Mouse (Mus musculus): ENCODE data around the gene Tcf7l2. TPM values are rescaled to one million over a fixed set of nuclear protein-coding genes. Genes with fewer than 3 reads are reported as not detected.
A peak's percentile ranks its signal among the peaks of the same experiment; 100 is the strongest.

Gene Tcf7l2
- polyA plus RNA-seq, 1 experiment from 2014 or later = 57.1 TPM

DNA sequence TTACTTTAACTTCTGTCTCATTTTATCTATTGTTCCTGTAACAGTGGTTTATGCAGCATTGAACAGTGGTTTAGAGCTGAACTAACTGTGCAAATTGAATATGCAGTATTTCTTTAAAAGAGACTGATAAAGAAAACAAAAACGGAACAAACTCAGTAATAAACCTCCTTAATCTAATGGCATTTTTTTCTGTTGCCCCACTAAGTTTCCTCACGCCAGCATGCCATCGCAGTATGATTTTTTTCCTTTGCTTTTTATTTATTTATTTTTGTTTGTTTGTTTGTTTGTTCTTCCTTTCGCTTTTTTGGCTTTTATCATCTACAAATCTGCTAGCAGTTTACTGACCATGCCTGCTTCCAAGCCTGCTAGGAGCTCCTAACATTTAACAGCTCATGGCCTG is 183.2 kb downstream of the Tcf7l2 start:
- Histone ChIP-seq H3K4me2 (ENCODE audit: low read depth, low read length) (no peak overlapping the region), H3K4me3 (ENCODE audit: low read length) (no peak overlapping the region), H3K27me3 (replicated peaks; ENCODE audit: control insufficient read depth, insufficient read depth, low read length) (no peaks in the 10 kb centered on the region), H3K27ac (ENCODE audit: low read length) (no peak overlapping the region), H3K9me3 (ENCODE audit: control insufficient read depth, low read length) (no peaks in the 10 kb centered on the region), H3K4me1 (ENCODE audit: control insufficient read depth, insufficient read depth, low read length) (no peaks in the 10 kb centered on the region), H3K9ac (ENCODE audit: low read depth, low read length) (no peak overlapping the region), H3K36me3 (ENCODE audit: control insufficient read depth, insufficient read depth, low read length) (peaks cover 9% of the 10 kb centered on the region; the same call in 1 of the 2 replicates)
- ATAC-seq = no peak
- WGBS = 89% methylated on average over 4 of the region's 4 CpGs

DNA sequence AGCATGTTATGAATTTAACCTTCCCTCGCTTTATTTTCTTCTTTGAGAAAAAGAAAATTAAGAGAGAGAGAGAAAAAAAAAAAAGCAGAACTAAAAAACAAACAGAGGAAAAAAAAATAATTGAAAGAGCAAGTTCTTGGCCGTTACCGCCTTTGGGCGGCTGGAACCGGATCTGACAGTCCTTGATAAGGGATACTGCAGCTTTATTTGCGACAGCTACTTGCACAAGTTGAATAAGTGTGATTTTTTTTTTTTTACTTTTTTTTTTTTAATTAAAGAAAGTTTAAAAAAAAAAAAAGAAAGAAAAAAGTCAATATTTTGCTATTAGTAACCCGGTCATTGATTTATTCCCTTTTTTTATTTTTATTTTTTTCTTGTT is 183.8 kb downstream of the Tcf7l2 start:
- H3K27ac ChIP-seq (ENCODE audit: low read length) = no peak overlapping the region
- peaks cover 9% of the 10 kb centered on the region; the same call in 1 of the 2 replicates for H3K36me3 ChIP-seq (ENCODE audit: control insufficient read depth, insufficient read depth, low read length)
- no peak overlapping the region for H3K9ac ChIP-seq (ENCODE audit: low read depth, low read length)
- H3K27me3 ChIP-seq (replicated peaks; ENCODE audit: control insufficient read depth, insufficient read depth, low read length) = no peaks in the 10 kb centered on the region
- H3K9me3 ChIP-seq (ENCODE audit: control insufficient read depth, low read length) = no peaks in the 10 kb centered on the region
- no peak overlapping the region for H3K4me3 ChIP-seq (ENCODE audit: low read length)
- ATAC-seq = no peak
- 79% methylated on average over 7 of the region's 7 CpGs for WGBS
- H3K4me2 ChIP-seq (ENCODE audit: low read depth, low read length) = no peak overlapping the region
- no peaks in the 10 kb centered on the region for H3K4me1 ChIP-seq (ENCODE audit: control insufficient read depth, insufficient read depth, low read length)

DNA sequence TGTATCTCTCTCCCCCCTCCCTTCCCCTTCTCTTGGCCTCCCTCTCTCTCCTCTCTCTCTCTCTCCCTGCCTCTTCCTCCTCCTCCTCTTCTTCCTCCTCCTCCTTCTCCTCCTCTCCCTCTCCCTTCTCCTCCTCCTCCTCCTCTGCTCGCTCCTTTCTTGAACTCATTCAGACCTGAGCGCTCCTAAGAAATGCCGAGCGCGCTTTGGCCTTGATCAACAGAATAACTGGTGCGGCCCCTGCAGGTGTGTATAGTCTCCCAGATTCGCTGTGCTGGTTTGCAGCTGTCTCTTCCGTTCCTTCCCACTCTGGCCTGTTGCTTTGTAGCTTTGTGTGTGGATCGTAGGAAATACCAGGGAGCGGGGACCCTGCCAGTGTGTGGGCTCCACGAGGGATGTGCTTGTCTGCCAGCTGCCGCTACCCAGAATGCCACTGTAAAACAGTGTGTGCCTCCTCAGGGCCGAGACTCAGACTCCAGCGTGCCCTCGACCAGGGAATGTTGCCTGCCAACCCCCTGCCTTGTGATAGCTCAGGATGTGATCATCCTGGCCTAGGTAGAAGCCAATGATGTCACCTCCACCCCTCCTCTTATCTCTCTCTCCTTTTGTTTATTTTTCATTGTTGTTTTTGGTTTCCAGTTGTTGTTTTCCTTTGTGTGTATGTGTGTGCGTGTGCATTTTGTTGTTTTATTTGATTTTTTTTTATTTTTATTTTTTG is 184.3 kb downstream of the Tcf7l2 start:
- Histone ChIP-seq H3K4me3 (ENCODE audit: low read length) (no peak overlapping the region), H3K4me2 (ENCODE audit: low read depth, low read length) (no peak overlapping the region), H3K9ac (ENCODE audit: low read depth, low read length) (no peak overlapping the region), H3K36me3 (ENCODE audit: control insufficient read depth, insufficient read depth, low read length) (peaks cover 6% of the 10 kb centered on the region; the same call in 1 of the 2 replicates), H3K27ac (ENCODE audit: low read length) (no peak overlapping the region), H3K27me3 (replicated peaks; ENCODE audit: control insufficient read depth, insufficient read depth, low read length) (no peaks in the 10 kb centered on the region), H3K9me3 (ENCODE audit: control insufficient read depth, low read length) (no peaks in the 10 kb centered on the region), H3K4me1 (ENCODE audit: control insufficient read depth, insufficient read depth, low read length) (no peaks in the 10 kb centered on the region)
- 89% methylated on average over 16 of the region's 16 CpGs for WGBS
- peak; percentile 26; the same call in 1 of the 2 replicates for ATAC-seq

DNA sequence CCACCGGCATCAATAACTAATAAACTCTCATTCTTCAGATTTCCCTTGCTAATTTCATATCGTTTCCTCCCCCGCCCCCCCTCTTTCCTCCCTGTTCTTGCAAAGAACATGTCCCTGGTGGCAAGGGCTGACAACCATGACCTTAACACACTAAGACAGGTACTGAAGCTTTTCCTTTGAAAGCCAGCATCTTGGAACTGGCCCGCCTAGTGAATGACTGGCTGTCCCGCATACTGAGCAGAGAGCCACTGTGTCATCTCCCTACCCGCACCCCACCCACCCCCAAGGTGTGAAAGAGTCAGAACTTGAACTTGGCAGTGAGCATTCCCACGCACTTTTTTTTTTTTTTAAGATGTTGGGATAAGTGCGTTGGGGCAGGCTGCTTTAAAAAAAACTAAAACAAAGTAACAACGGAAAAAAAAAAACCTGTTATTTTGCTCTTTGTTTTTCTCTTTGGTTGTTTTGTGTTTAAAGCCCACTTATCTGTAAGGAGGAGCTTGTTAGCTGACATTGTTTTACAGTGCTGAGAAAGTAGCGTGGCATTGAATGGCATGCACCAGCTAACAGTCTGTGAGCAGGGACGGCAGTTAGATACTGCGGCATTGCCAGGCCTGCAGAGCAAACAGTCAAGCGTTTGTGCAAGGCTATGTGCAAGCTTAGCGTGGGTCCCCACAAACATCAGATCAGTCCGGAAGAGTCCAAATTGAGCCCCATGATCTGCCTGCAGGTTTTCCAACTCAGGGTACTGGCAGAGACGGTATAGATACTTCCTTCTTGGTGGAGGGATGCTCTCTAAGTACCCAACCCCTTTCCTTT is 185.4 kb downstream of the Tcf7l2 start:
- WGBS = 85% methylated on average over 16 of the region's 16 CpGs
- H3K27ac ChIP-seq (ENCODE audit: low read length) = no peak overlapping the region
- H3K9me3 ChIP-seq (ENCODE audit: control insufficient read depth, low read length) = no peaks in the 10 kb centered on the region
- H3K9ac ChIP-seq (ENCODE audit: low read depth, low read length) = no peak overlapping the region
- no peak for ATAC-seq
- peaks cover 11% of the 10 kb centered on the region; the same call in 1 of the 2 replicates for H3K36me3 ChIP-seq (ENCODE audit: control insufficient read depth, insufficient read depth, low read length)
- no peak overlapping the region for H3K4me3 ChIP-seq (ENCODE audit: low read length)
- no peak overlapping the region for H3K4me2 ChIP-seq (ENCODE audit: low read depth, low read length)
- no peaks in the 10 kb centered on the region for H3K27me3 ChIP-seq (replicated peaks; ENCODE audit: control insufficient read depth, insufficient read depth, low read length)
- H3K4me1 ChIP-seq (ENCODE audit: control insufficient read depth, insufficient read depth, low read length) = no peaks in the 10 kb centered on the region

DNA sequence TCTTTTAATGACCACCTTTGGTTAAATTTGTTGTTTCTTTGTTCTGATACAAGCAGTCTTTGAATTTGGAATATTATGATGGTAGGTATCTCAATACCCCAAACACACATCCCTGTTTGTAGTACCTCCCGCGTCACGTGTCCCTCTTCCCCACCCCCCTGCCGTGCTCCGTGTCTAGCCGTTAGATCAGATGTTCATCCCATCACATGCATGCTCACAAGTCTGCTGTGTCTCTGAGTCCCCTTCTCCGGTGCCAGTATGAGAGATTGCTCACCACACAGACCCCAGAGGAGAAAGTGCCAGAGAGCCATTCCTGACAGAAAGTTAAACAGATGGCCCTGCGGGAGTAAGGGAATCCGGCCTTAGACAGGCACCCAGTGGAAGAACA is 186.0 kb downstream of the Tcf7l2 start:
- Histone ChIP-seq H3K9ac (ENCODE audit: low read depth, low read length) (no peak overlapping the region), H3K36me3 (ENCODE audit: control insufficient read depth, insufficient read depth, low read length) (peaks cover 8% of the 10 kb centered on the region; the same call in 1 of the 2 replicates), H3K4me1 (ENCODE audit: control insufficient read depth, insufficient read depth, low read length) (no peaks in the 10 kb centered on the region), H3K27me3 (replicated peaks; ENCODE audit: control insufficient read depth, insufficient read depth, low read length) (no peaks in the 10 kb centered on the region), H3K4me2 (ENCODE audit: low read depth, low read length) (no peak overlapping the region), H3K4me3 (ENCODE audit: low read length) (no peak overlapping the region), H3K9me3 (ENCODE audit: control insufficient read depth, low read length) (no peaks in the 10 kb centered on the region), H3K27ac (ENCODE audit: low read length) (no peak overlapping the region)
- no peak for ATAC-seq
- WGBS = 85% methylated on average over 9 of the region's 9 CpGs

DNA sequence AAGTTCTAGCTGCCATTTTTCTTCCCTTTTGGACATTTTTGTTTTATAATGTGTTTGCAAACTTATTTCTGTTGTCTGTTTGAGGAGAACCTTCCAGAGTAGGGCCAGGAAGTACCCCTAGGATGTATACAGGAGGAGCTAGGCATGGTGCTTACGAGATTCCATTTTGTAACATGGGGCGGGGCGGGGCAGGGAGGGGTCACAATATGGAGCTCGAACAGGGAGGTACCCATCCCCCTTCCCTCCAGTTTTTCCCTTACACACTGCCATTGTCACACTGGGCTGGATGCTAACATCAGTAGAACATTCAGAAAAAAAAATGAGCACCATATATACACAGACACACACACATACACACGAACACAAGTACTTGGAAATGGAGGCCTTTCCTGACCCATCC is 187.1 kb downstream of the Tcf7l2 start:
- Histone ChIP-seq H3K4me2 (ENCODE audit: low read depth, low read length) (no peak overlapping the region), H3K9me3 (ENCODE audit: control insufficient read depth, low read length) (no peaks in the 10 kb centered on the region), H3K4me3 (ENCODE audit: low read length) (no peak overlapping the region), H3K27ac (ENCODE audit: low read length) (no peak overlapping the region), H3K36me3 (ENCODE audit: control insufficient read depth, insufficient read depth, low read length) (peaks cover 8% of the 10 kb centered on the region; the same call in 1 of the 2 replicates), H3K27me3 (replicated peaks; ENCODE audit: control insufficient read depth, insufficient read depth, low read length) (no peaks in the 10 kb centered on the region), H3K9ac (ENCODE audit: low read depth, low read length) (no peak overlapping the region), H3K4me1 (ENCODE audit: control insufficient read depth, insufficient read depth, low read length) (no peaks in the 10 kb centered on the region)
- ATAC-seq = no peak
- WGBS = 84% methylated on average over 5 of the region's 5 CpGs

DNA sequence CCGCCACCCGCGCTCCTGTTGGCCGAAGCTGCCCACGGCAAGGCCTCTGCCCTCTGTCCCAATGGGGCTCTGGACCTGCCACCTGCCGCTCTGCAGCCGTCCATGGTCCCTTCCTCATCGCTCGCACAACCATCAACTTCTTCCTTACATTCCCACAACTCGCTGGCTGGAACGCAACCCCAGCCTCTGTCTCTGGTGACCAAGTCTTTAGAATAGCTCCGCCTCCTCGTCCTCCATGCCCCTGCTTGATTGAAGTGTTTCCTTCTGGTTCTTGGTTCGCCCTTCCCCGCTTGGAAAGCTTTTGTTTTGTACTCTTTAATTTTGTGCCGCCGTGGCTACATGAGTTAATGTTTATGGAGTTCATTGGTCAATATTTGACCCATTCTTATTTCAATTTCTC is 190.0 kb downstream of the Tcf7l2 start:
- Histone ChIP-seq H3K36me3 (ENCODE audit: control insufficient read depth, insufficient read depth, low read length) (peaks cover 8% of the 10 kb centered on the region; the same call in 1 of the 2 replicates), H3K9ac (ENCODE audit: low read depth, low read length) (no peak overlapping the region), H3K27me3 (replicated peaks; ENCODE audit: control insufficient read depth, insufficient read depth, low read length) (no peaks in the 10 kb centered on the region), H3K4me1 (ENCODE audit: control insufficient read depth, insufficient read depth, low read length) (no peaks in the 10 kb centered on the region), H3K4me3 (ENCODE audit: low read length) (no peak overlapping the region), H3K4me2 (ENCODE audit: low read depth, low read length) (no peak overlapping the region), H3K27ac (ENCODE audit: low read length) (no peak overlapping the region), H3K9me3 (ENCODE audit: control insufficient read depth, low read length) (no peaks in the 10 kb centered on the region)
- no peak for ATAC-seq
- WGBS = 95% methylated on average over 17 of the region's 17 CpGs

DNA sequence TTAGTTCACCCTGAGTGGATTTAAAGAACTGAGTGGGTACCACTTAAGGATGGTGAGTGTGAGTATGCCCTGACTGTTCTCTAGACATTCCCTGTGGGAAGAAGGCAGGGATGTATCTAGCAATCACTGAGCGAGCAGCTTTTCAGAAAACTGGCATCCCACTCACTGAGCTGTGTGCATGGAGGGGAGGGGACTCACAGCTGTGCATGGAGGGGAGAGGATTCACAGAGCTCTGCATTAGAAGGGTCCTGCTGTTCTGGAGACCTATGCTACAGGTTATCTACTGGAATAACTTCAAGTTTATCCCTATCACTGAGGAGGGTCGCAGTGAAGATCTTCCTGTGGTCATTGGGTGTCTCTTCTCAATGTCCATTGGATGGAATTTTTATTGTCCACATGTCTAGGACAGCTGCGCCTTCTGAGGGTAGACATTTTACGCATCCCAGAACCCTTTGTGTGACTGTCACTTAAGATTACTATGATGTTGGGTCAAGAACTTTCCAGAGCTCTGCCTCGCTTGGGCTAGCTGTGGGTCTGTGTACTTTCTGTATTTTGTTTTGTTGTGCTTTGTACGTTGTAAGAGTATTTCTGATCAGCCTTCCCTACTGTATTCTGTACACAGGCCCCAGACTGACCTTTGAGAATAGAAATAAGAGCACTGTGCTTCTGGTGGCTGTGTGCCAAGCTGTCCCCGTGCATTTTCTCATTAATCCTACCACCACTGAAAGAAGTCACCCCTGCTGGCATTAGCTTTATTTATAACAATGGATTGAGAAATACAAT is 192.5 kb downstream of the Tcf7l2 start:
- H3K27ac ChIP-seq (ENCODE audit: low read length) = no peak overlapping the region
- ATAC-seq = no peak
- no peaks in the 10 kb centered on the region for H3K4me1 ChIP-seq (ENCODE audit: control insufficient read depth, insufficient read depth, low read length)
- H3K27me3 ChIP-seq (replicated peaks; ENCODE audit: control insufficient read depth, insufficient read depth, low read length) = no peaks in the 10 kb centered on the region
- H3K4me3 ChIP-seq (ENCODE audit: low read length) = no peak overlapping the region
- H3K36me3 ChIP-seq (ENCODE audit: control insufficient read depth, insufficient read depth, low read length) = peaks cover 5% of the 10 kb centered on the region; the same call in 1 of the 2 replicates
- no peak overlapping the region for H3K9ac ChIP-seq (ENCODE audit: low read depth, low read length)
- H3K4me2 ChIP-seq (ENCODE audit: low read depth, low read length) = no peak overlapping the region
- no peaks in the 10 kb centered on the region for H3K9me3 ChIP-seq (ENCODE audit: control insufficient read depth, low read length)
- WGBS = 65% methylated on average over 7 of the region's 7 CpGs

DNA sequence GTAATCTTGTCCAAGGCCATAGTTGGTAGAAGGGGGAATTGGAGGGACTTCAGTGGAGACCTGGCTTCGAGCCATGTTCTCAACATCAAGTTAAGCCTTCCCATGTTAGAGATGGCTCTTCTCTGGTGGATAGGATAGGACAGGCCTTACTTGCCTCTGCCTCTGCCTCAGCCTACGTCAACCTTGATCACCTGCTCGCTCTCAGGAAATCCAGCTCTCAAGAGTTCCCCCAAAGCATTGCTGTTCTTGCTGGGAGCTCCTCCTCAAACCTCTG is 193.0 kb downstream of the Tcf7l2 start:
- H3K4me1 ChIP-seq (ENCODE audit: control insufficient read depth, insufficient read depth, low read length) = no peaks in the 10 kb centered on the region
- WGBS = 83% methylated on average over 3 of the region's 3 CpGs
- H3K36me3 ChIP-seq (ENCODE audit: control insufficient read depth, insufficient read depth, low read length) = peaks cover 5% of the 10 kb centered on the region; the same call in 1 of the 2 replicates
- H3K4me3 ChIP-seq (ENCODE audit: low read length) = no peak overlapping the region
- ATAC-seq = no peak
- H3K9ac ChIP-seq (ENCODE audit: low read depth, low read length) = no peak overlapping the region
- H3K4me2 ChIP-seq (ENCODE audit: low read depth, low read length) = no peak overlapping the region
- no peaks in the 10 kb centered on the region for H3K9me3 ChIP-seq (ENCODE audit: control insufficient read depth, low read length)
- no peak overlapping the region for H3K27ac ChIP-seq (ENCODE audit: low read length)
- no peaks in the 10 kb centered on the region for H3K27me3 ChIP-seq (replicated peaks; ENCODE audit: control insufficient read depth, insufficient read depth, low read length)

All from intestine, embryonic 16.5 days (tissue).